Mouse (Mus musculus) thymus, postnatal 10 days (tissue): ENCODE measurements at regions not wholly inside any gene's neighbourhood (a gene's known extent, or its start where the extent isn't known, plus 50 kb on each side); places are given as distances from the start of the nearest gene placed in this dataset.

Source experiments
- DNase-seq, 2 experiments: peaks; one replicate each; pipeline ENCODE4 v3.0.0; 2021; ENCODE audit warnings: low spot score in 2 of 2

- no peak for DNase-seq
These were observed 284.0 kb downstream of the Basp1 start for GRCm38 (mm10) chr15:25129572-25129971.

- DNase-seq = no peak
These were observed 293.1 kb downstream of the Basp1 start for GRCm38 (mm10) chr15:25120441-25120840.

- no peak for DNase-seq
These were observed 295.6 kb downstream of the Basp1 start for GRCm38 (mm10) chr15:25117980-25118379.

- DNase-seq = no peak
These were observed 310.8 kb downstream of the Basp1 start for GRCm38 (mm10) chr15:25102727-25103126.

- no peak for DNase-seq
These were observed 319.8 kb downstream of the Basp1 start for GRCm38 (mm10) chr15:25093758-25094157.

GRCm38 (mm10) chr15:25069701-25070100, 343.9 kb downstream of the Basp1 start:
- DNase-seq = no peak

- DNase-seq = no peak
These were observed 354.2 kb downstream of the Basp1 start for GRCm38 (mm10) chr15:25059347-25059746.

GRCm38 (mm10) chr15:25047875-25048274, 365.7 kb downstream of the Basp1 start:
- DNase-seq = peak in 1 of 2 experiments; percentile 45

- DNase-seq = no peak
These were observed 366.9 kb downstream of the Basp1 start for GRCm38 (mm10) chr15:25046514-25047138.

- no peak for DNase-seq
These were observed 377.3 kb downstream of the Basp1 start for GRCm38 (mm10) chr15:25036231-25036630.

- DNase-seq = no peak
These were observed 385.7 kb downstream of the Basp1 start for GRCm38 (mm10) chr15:25027865-25028264.

- DNase-seq = no peak
These were observed 386.6 kb downstream of the Basp1 start for GRCm38 (mm10) chr15:25026786-25027461.

- no peak for DNase-seq
These were observed 387.2 kb downstream of the Basp1 start for GRCm38 (mm10) chr15:25026351-25026750.

- no peak for DNase-seq
These were observed 392.6 kb downstream of the Basp1 start for GRCm38 (mm10) chr15:25020916-25021315.

- no peak for DNase-seq
These were observed 394.1 kb downstream of the Basp1 start for GRCm38 (mm10) chr15:25019352-25019941.

GRCm38 (mm10) chr15:25018937-25019336, 394.6 kb downstream of the Basp1 start:
- no peak for DNase-seq

GRCm38 (mm10) chr15:25007720-25008119, 405.8 kb downstream of the Basp1 start:
- DNase-seq = no peak

GRCm38 (mm10) chr15:25000171-25000570, 413.4 kb downstream of the Basp1 start:
- DNase-seq = no peak

- no peak for DNase-seq
These were observed 420.3 kb downstream of the Basp1 start for GRCm38 (mm10) chr15:24993325-24993673.

GRCm38 (mm10) chr15:24992665-24993324, 420.8 kb downstream of the Basp1 start:
- no peak for DNase-seq

GRCm38 (mm10) chr15:24990082-24990786, 423.3 kb downstream of the Basp1 start:
- no peak for DNase-seq

- no peak for DNase-seq
These were observed 432.7 kb downstream of the Basp1 start for GRCm38 (mm10) chr15:24980841-24981240.
